Mouse (Mus musculus): ENCODE results near the gene Gpr152. TPM values are rescaled to one million over a fixed set of nuclear protein-coding genes. Genes with fewer than 3 reads are reported as not detected.

Gpr152 gene
- polyA plus RNA-seq, 1 experiment from 2014 or later: not detected

- Histone ChIP-seq H3K9ac (replicated peaks; ENCODE audit: low read depth, low read length) (peak overlapping the region; percentile 67), H3K36me3 (ENCODE audit: control insufficient read depth, insufficient read depth) (no peaks in the 10 kb centered on the region), H3K4me3 (replicated peaks; ENCODE audit: low read length) (peak overlapping the region; percentile 69), H3K9me3 (ENCODE audit: control insufficient read depth, low read length) (no peaks in the 10 kb centered on the region), H3K4me2 (ENCODE audit: low read length) (peak overlapping the region; percentile 80), H3K4me1 (replicated peaks; ENCODE audit: control insufficient read depth, insufficient read depth, low read length) (peaks cover 43% of the 10 kb centered on the region), H3K27me3 (replicated peaks; ENCODE audit: control insufficient read depth, insufficient read depth, low read length) (peaks cover 6% of the 10 kb centered on the region), H3K27ac (ENCODE audit: low read length) (peak overlapping the region; percentile 56)
- under 1% methylated on average over 21 of the region's 21 CpGs for WGBS
- ATAC-seq: no peak; the same call in 1 of the 2 replicates
Measured at GRCm38 (mm10) chr19:4097441-4097825, 42.2 kb upstream of the Gpr152 start.

GRCm38 (mm10) chr19:4098426-4098825, 41.2 kb upstream of the Gpr152 start:
- Histone ChIP-seq H3K27me3 (replicated peaks; ENCODE audit: control insufficient read depth, insufficient read depth, low read length) (peaks cover 6% of the 10 kb centered on the region), H3K9ac (replicated peaks; ENCODE audit: low read depth, low read length) (no peak overlapping the region), H3K36me3 (ENCODE audit: control insufficient read depth, insufficient read depth) (no peaks in the 10 kb centered on the region), H3K27ac (ENCODE audit: low read length) (no peak overlapping the region), H3K9me3 (ENCODE audit: control insufficient read depth, low read length) (no peaks in the 10 kb centered on the region), H3K4me2 (ENCODE audit: low read length) (no peak overlapping the region), H3K4me3 (replicated peaks; ENCODE audit: low read length) (no peak overlapping the region), H3K4me1 (replicated peaks; ENCODE audit: control insufficient read depth, insufficient read depth, low read length) (peaks cover 43% of the 10 kb centered on the region)
- ATAC-seq: no peak
- WGBS: 90% methylated on average over 13 of the region's 13 CpGs

GRCm38 (mm10) chr19:4099056-4099455, 40.5 kb upstream of the Gpr152 start:
- Histone ChIP-seq H3K4me2 (ENCODE audit: low read length) (no peak overlapping the region), H3K36me3 (ENCODE audit: control insufficient read depth, insufficient read depth) (no peaks in the 10 kb centered on the region), H3K9ac (replicated peaks; ENCODE audit: low read depth, low read length) (no peak overlapping the region), H3K27ac (ENCODE audit: low read length) (no peak overlapping the region), H3K4me1 (replicated peaks; ENCODE audit: control insufficient read depth, insufficient read depth, low read length) (peaks cover 43% of the 10 kb centered on the region), H3K27me3 (replicated peaks; ENCODE audit: control insufficient read depth, insufficient read depth, low read length) (peaks cover 6% of the 10 kb centered on the region), H3K4me3 (replicated peaks; ENCODE audit: low read length) (no peak overlapping the region), H3K9me3 (ENCODE audit: control insufficient read depth, low read length) (no peaks in the 10 kb centered on the region)
- no peak for ATAC-seq
- WGBS: 9% methylated on average over 9 of the region's 9 CpGs

- peak within 1 kb of the TSS; percentile 62 for H3K9ac ChIP-seq (replicated peaks; ENCODE audit: low read depth, low read length)
- no peak within 1 kb of the TSS for H3K27ac ChIP-seq (ENCODE audit: low read length)
- peak within 1 kb of the TSS; percentile 58 for H3K4me3 ChIP-seq (replicated peaks; ENCODE audit: low read length)
- no peaks in the 10 kb centered on the region for H3K36me3 ChIP-seq (ENCODE audit: control insufficient read depth, insufficient read depth)
- H3K27me3 ChIP-seq (replicated peaks; ENCODE audit: control insufficient read depth, insufficient read depth, low read length): peaks cover 6% of the 10 kb centered on the region
- under 1% methylated on average over 53 of the region's 53 CpGs for WGBS
- peaks cover 43% of the 10 kb centered on the region for H3K4me1 ChIP-seq (replicated peaks; ENCODE audit: control insufficient read depth, insufficient read depth, low read length)
- peak within 1 kb of the TSS; percentile 64 for H3K4me2 ChIP-seq (ENCODE audit: low read length)
- no peak for ATAC-seq
- no peaks in the 10 kb centered on the region for H3K9me3 ChIP-seq (ENCODE audit: control insufficient read depth, low read length)
Measured at GRCm38 (mm10) chr19:4099837-4100717, 39.5 kb upstream of the Gpr152 start, which contains the start of gene Pitpnm1. TSS of gene Pitpnm1 (plus strand) at chr19:4099998.

GRCm38 (mm10) chr19:4100718-4101261, 38.8 kb upstream of the Gpr152 start:
- Histone ChIP-seq H3K4me1 (replicated peaks; ENCODE audit: control insufficient read depth, insufficient read depth, low read length) (peaks cover 43% of the 10 kb centered on the region), H3K4me2 (ENCODE audit: low read length) (peak overlapping the region; percentile 64), H3K27me3 (replicated peaks; ENCODE audit: control insufficient read depth, insufficient read depth, low read length) (peaks cover 6% of the 10 kb centered on the region), H3K27ac (ENCODE audit: low read length) (no peak overlapping the region), H3K4me3 (replicated peaks; ENCODE audit: low read length) (peak overlapping the region; percentile 58), H3K9me3 (ENCODE audit: control insufficient read depth, low read length) (no peaks in the 10 kb centered on the region), H3K36me3 (ENCODE audit: control insufficient read depth, insufficient read depth) (no peaks in the 10 kb centered on the region), H3K9ac (replicated peaks; ENCODE audit: low read depth, low read length) (peak overlapping the region; percentile 62)
- ATAC-seq: peak; percentile 4; the same call in 1 of the 2 replicates
- WGBS: under 1% methylated on average over 44 of the region's 52 CpGs

GRCm38 (mm10) chr19:4101466-4101865, 38.1 kb upstream of the Gpr152 start:
- WGBS: 54% methylated on average over 6 of the region's 6 CpGs
- H3K4me3 ChIP-seq (replicated peaks; ENCODE audit: low read length): peak overlapping the region; percentile 58
- H3K9me3 ChIP-seq (ENCODE audit: control insufficient read depth, low read length): no peaks in the 10 kb centered on the region
- H3K27me3 ChIP-seq (replicated peaks; ENCODE audit: control insufficient read depth, insufficient read depth, low read length): peaks cover 6% of the 10 kb centered on the region
- peaks cover 37% of the 10 kb centered on the region for H3K4me1 ChIP-seq (replicated peaks; ENCODE audit: control insufficient read depth, insufficient read depth, low read length)
- peak overlapping the region; percentile 62 for H3K9ac ChIP-seq (replicated peaks; ENCODE audit: low read depth, low read length)
- H3K27ac ChIP-seq (ENCODE audit: low read length): no peak overlapping the region
- ATAC-seq: no peak
- peak overlapping the region; percentile 64 for H3K4me2 ChIP-seq (ENCODE audit: low read length)
- no peaks in the 10 kb centered on the region for H3K36me3 ChIP-seq (ENCODE audit: control insufficient read depth, insufficient read depth)

GRCm38 (mm10) chr19:4102049-4102448, 37.5 kb upstream of the Gpr152 start:
- no peak overlapping the region for H3K4me3 ChIP-seq (replicated peaks; ENCODE audit: low read length)
- WGBS: 85% methylated on average over 2 of the region's 2 CpGs
- no peak for ATAC-seq
- no peak overlapping the region for H3K27ac ChIP-seq (ENCODE audit: low read length)
- H3K9me3 ChIP-seq (ENCODE audit: control insufficient read depth, low read length): no peaks in the 10 kb centered on the region
- no peak overlapping the region for H3K9ac ChIP-seq (replicated peaks; ENCODE audit: low read depth, low read length)
- H3K36me3 ChIP-seq (ENCODE audit: control insufficient read depth, insufficient read depth): no peaks in the 10 kb centered on the region
- peaks cover 6% of the 10 kb centered on the region for H3K27me3 ChIP-seq (replicated peaks; ENCODE audit: control insufficient read depth, insufficient read depth, low read length)
- H3K4me1 ChIP-seq (replicated peaks; ENCODE audit: control insufficient read depth, insufficient read depth, low read length): peaks cover 36% of the 10 kb centered on the region
- peak overlapping the region; percentile 64 for H3K4me2 ChIP-seq (ENCODE audit: low read length)

- no peak overlapping the region for H3K27ac ChIP-seq (ENCODE audit: low read length)
- no peaks in the 10 kb centered on the region for H3K9me3 ChIP-seq (ENCODE audit: control insufficient read depth, low read length)
- peaks cover 33% of the 10 kb centered on the region for H3K4me1 ChIP-seq (replicated peaks; ENCODE audit: control insufficient read depth, insufficient read depth, low read length)
- H3K9ac ChIP-seq (replicated peaks; ENCODE audit: low read depth, low read length): no peak overlapping the region
- no peak overlapping the region for H3K4me3 ChIP-seq (replicated peaks; ENCODE audit: low read length)
- peaks cover 6% of the 10 kb centered on the region for H3K27me3 ChIP-seq (replicated peaks; ENCODE audit: control insufficient read depth, insufficient read depth, low read length)
- H3K36me3 ChIP-seq (ENCODE audit: control insufficient read depth, insufficient read depth): no peaks in the 10 kb centered on the region
- no peak overlapping the region for H3K4me2 ChIP-seq (ENCODE audit: low read length)
- ATAC-seq: no peak
- WGBS: 95% methylated on average over 12 of the region's 12 CpGs
Measured at GRCm38 (mm10) chr19:4102626-4103025, 37.0 kb upstream of the Gpr152 start.

- H3K4me2 ChIP-seq (ENCODE audit: low read length): no peak overlapping the region
- no peak overlapping the region for H3K4me3 ChIP-seq (replicated peaks; ENCODE audit: low read length)
- H3K9ac ChIP-seq (replicated peaks; ENCODE audit: low read depth, low read length): no peak overlapping the region
- H3K27ac ChIP-seq (ENCODE audit: low read length): no peak overlapping the region
- ATAC-seq: no peak
- no peaks in the 10 kb centered on the region for H3K9me3 ChIP-seq (ENCODE audit: control insufficient read depth, low read length)
- H3K27me3 ChIP-seq (replicated peaks; ENCODE audit: control insufficient read depth, insufficient read depth, low read length): peaks cover 6% of the 10 kb centered on the region
- peaks cover 30% of the 10 kb centered on the region for H3K4me1 ChIP-seq (replicated peaks; ENCODE audit: control insufficient read depth, insufficient read depth, low read length)
- WGBS: 90% methylated on average over 18 of the region's 18 CpGs
- H3K36me3 ChIP-seq (ENCODE audit: control insufficient read depth, insufficient read depth): no peaks in the 10 kb centered on the region
Measured at GRCm38 (mm10) chr19:4103294-4103693, 36.3 kb upstream of the Gpr152 start.
